Mouse (Mus musculus): ENCODE data around the gene Ubtfl1. TPM values are rescaled to one million over a fixed set of nuclear protein-coding genes. Genes with fewer than 3 reads are reported as not detected.
"Not testable (repeated sequence)": the region's sequence is repeated elsewhere in the genome, so short reads cannot be mapped to it uniquely, and the experiment has no call there.

Ubtfl1 gene
- not detected for total RNA-seq (2021)

- no peak for DNase-seq
Measured at GRCm38 (mm10) chr9:18404118-18404517, at the start of gene Ubtfl1. Gene Ubtfl1 (plus strand): TSS chr9:18404418.

GRCm38 (mm10) chr9:18373026-18373425 is 31.2 kb upstream of the Ubtfl1 start:
- DNase-seq = not testable (repeated sequence)

- DNase-seq = peak; percentile 31
Measured at GRCm38 (mm10) chr9:18385782-18386181, 18.4 kb upstream of the Ubtfl1 start.

- DNase-seq = no peak
Measured at GRCm38 (mm10) chr9:18399629-18400028, 4.6 kb upstream of the Ubtfl1 start.

GRCm38 (mm10) chr9:18402895-18403294 is 1.3 kb upstream of the Ubtfl1 start, which contains the start of gene Naalad2:
Gene Naalad2 (minus strand): TSS chr9:18402995.
- DNase-seq = not testable (repeated sequence)

GRCm38 (mm10) chr9:18412371-18412770 is 8.2 kb downstream of the Ubtfl1 start:
- DNase-seq = not testable (repeated sequence)

GRCm38 (mm10) chr9:18430354-18430753 is 26.1 kb downstream of the Ubtfl1 start, which contains the start of gene Mbd3l2:
Gene Mbd3l2 (plus strand): TSS chr9:18430654.
- DNase-seq = no peak

GRCm38 (mm10) chr9:18431687-18432086 is 27.5 kb downstream of the Ubtfl1 start:
- DNase-seq = peak; percentile 14

GRCm38 (mm10) chr9:18456520-18456919 is 52.3 kb downstream of the Ubtfl1 start:
- DNase-seq = no peak

Small RNA genes lying within 50 kb of the gene (microRNA-seq; reads per million reads assigned to microRNA genes)
- 0 reads per million in 2 experiments for gene Gm22854

Other genes starting within 250 kb of the Ubtfl1 start
- 10 to 100 TPM; 32.4 to 34.6 TPM for gene Chordc1, start 112.3 kb upstream of the Ubtfl1 start, total RNA-seq (2021)
- gene Naalad2, start 1.4 kb upstream of the Ubtfl1 start, total RNA-seq (2021) = 10 to 100 TPM; 10.7 to 13.3 TPM
- not detected for gene Mbd3l2, start 26.2 kb downstream of the Ubtfl1 start, total RNA-seq (2021)
- gene Zfp558, start 73.8 kb downstream of the Ubtfl1 start, total RNA-seq (2021) = 1 to 10 TPM; 2.5 to 3.6 TPM
- gene Mbd3l1, start 73.9 kb downstream of the Ubtfl1 start, total RNA-seq (2021) = not detected